Mouse (Mus musculus) kidney, adult 2 months (tissue): ENCODE measurements around the gene Kif11.

ENCODE experiments used
- CTCF ChIP-seq: fragments of 200-500 bp; conservative IDR thresholded peaks from 2 replicates; pipeline ENCODE4 v1.5.1; 2011; ENCODE audit warnings: low read depth, mild to moderate bottlenecking, control low read depth, low read length, moderate library complexity, mixed read lengths; ENCODE audit not compliant: insufficient read depth, insufficient read length
- POLR2A ChIP-seq: fragments of 200-500 bp; IDR thresholded peaks from one replicate; pipeline ENCODE4 v1.6.1; 2011; ENCODE audit warnings: low read depth, low read length, control low read depth

GRCm38 (mm10) chr19:37333357-37333756, 42.8 kb upstream of the Kif11 start:
- TF ChIP-seq POLR2A (no peak), CTCF (no peak)
